Mouse (Mus musculus) bone marrow macrophage, adult 2 months (primary cell): ENCODE data around the gene Dntt. TPM values are rescaled to one million over a fixed set of nuclear protein-coding genes. Genes with fewer than 3 reads are reported as not detected.

Source experiments
- H3K27ac ChIP-seq: 2 replicates; pipeline ENCODE4 v1.5.1; 2012; ENCODE audit warnings: low read depth, low read length; ENCODE audit not compliant: insufficient read depth
- H3K4me1 ChIP-seq: 2 replicates; pipeline ENCODE4 v1.6.1; 2012; ENCODE audit warnings: low read length; ENCODE audit not compliant: control insufficient read depth, insufficient read depth
- H3K4me3 ChIP-seq: 2 replicates; pipeline ENCODE4 v1.5.1; 2012; ENCODE audit warnings: mild to moderate bottlenecking, low read length, moderate library complexity; ENCODE audit not compliant: insufficient read depth
- CTCF ChIP-seq: IDR thresholded peaks from 2 replicates; pipeline ENCODE4 v1.5.1; 2012; ENCODE audit warnings: low read depth, mild to moderate bottlenecking, low read length, moderate library complexity
- POLR2A ChIP-seq: IDR thresholded peaks from 2 replicates; pipeline ENCODE4 v1.6.1; 2012; ENCODE audit warnings: mild to moderate bottlenecking, low read depth, low read length, borderline replicate concordance
- polyA plus RNA-seq: library from polyadenylated mRNA; stranded (reverse); fragments of >200 nt; gene quantifications from 2 replicates; pipeline ENCODE4 v1.2.4, GENCODE M21; 2012; ENCODE audit not compliant: missing spikeins, insufficient read depth, insufficient read length

The Dntt gene
- polyA plus RNA-seq, 1 experiment = not detected

DNA sequence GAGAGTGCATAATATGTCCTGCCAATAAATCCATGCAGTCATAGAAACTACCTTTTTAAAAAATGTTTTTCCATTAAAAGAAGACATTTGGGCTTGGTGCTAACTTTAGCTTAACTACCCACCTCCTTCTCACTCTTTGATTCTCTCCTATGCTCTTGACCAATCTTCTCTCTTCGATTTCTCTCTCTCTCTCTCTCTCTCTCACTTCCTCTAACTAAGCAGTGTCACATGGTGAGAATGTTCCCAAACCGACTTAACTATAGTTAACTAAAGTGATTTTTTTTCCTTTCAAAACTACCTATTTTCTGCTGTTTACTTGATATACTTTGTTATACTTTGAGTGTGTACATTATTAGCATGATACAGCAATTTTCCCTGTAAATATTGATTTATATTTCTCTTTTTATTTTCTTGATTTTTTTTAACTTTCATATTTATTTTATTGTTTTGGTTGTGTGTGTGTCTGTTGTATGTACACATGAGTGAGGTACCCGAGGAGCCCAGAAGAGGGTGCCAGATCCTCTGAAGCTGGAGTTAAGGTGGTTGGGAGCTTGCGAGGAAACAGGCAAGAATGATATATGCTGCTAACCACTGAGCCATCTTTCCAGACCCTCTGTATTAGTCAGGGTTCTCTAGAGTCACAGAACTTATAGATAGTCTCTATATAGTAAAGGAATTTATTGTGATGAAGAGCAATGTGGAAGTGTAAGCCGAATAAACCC lies 20.2 kb upstream of the Dntt start:
- Histone ChIP-seq H3K4me3 (no peak overlapping the region), H3K4me1 (peaks cover 3% of the 10 kb centered on the region), H3K27ac (no peak overlapping the region)
- TF ChIP-seq POLR2A (no peak), CTCF (no peak)

DNA sequence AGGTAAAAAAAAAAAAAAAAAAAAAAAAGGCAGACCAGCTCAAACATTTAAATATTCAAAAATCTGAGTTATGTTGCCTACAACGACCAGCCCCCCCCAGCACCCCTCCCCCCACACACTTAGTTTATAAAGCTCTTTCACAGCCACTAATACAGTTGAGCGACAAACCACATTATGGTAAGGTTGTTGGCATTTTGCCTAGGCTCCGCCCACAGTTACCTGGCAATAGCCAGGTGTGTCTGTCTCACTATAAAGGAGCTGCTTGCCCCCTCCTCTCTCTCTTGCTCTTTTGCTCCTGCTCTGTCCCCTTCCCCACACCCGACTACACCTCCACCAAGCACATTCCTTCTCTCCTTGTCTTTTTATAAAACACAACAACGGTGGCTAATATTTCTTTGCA lies 17.4 kb upstream of the Dntt start:
- peaks cover 3% of the 10 kb centered on the region for H3K4me1 ChIP-seq
- H3K27ac ChIP-seq = no peak overlapping the region
- TF ChIP-seq POLR2A (no peak), CTCF (no peak)
- no peak overlapping the region for H3K4me3 ChIP-seq

DNA sequence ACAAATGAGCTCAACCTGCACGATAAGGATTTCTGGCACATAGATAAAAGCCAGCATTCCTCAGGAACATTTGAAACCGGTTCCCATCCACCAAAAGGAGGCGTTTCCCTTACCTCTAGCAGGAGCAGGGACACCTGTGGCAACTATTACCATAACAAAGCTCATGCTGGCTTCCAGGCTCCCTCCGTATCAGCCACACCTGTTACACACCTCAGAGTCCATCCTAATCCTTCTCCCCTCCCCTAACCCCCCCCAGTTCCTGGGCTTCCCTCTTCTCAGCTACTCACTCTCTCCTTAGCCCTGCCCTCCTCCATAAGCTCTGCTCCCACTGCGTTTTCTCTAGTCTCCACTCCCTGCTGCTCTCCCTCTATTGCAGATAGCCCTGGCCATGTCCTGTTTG lies 15.5 kb upstream of the Dntt start:
- H3K4me1 ChIP-seq = no peaks in the 10 kb centered on the region; the same call in 1 of the 2 replicates
- TF ChIP-seq CTCF = no peak
- H3K4me3 ChIP-seq = no peak overlapping the region
- H3K27ac ChIP-seq = no peak overlapping the region

DNA sequence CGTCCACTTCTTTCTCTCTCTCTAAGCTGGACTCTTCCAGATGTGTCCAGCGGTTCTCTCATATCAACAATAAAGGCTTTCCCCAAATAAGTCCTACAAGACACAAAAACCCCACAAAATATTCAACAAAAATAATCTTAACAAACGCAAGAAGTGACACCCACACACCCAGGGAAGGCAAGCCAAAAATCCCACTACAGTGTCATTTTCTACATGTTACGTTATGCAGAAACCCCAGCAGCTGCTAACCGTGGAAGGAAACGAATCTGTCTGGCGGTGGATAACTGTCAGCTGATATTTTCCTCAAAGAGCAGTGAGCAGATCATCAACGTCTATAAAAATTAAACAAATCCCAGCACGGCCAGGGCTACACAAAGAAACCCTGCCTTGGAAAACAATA lies 15.1 kb upstream of the Dntt start:
- H3K4me1 ChIP-seq = no peaks in the 10 kb centered on the region; the same call in 1 of the 2 replicates
- TF ChIP-seq CTCF (no peak), POLR2A (no peak)
- H3K27ac ChIP-seq = no peak overlapping the region
- H3K4me3 ChIP-seq = no peak overlapping the region

DNA sequence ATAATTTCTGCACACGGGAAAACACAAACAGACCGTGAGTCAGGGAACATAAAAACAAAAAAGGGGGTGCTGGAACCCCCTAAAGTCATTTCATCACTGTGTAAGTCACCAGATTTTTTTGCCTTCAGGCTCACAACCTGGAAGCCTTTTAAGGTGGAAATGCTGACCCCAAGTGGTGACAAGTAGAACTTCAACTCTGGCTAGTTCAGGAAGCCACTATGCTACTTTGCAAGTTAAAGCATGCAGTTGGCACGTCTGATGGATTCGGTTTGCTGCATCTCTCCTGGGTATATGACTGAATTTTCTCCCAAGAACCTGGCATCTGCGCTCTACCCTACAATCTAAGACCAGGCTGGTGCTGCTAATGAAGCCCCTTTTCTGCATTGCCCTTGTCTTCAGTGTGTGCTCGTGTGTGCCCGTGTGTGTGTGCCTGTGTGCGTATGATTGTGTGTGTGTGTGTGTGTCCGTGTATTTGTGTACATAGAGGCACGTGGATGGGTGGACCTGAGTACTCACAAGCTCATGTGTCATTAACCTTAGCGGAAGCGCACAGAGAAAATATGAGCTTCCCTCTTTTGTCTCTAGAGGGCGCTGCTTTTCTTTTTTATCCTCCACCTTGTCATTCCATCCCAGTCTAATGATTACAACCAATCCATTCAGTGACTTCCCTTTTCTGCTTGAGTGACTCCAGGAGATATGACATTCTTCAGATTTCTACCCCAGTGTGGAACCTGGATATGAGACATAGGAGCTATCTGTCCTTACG lies 12.9 kb upstream of the Dntt start:
- TF ChIP-seq POLR2A (no peak), CTCF (peak; percentile 62; the same call in 1 of the 2 replicates)
- H3K4me1 ChIP-seq = no peaks in the 10 kb centered on the region; the same call in 1 of the 2 replicates
- peak overlapping the region; percentile 48 for H3K27ac ChIP-seq
- H3K4me3 ChIP-seq = peak overlapping the region; percentile 46

DNA sequence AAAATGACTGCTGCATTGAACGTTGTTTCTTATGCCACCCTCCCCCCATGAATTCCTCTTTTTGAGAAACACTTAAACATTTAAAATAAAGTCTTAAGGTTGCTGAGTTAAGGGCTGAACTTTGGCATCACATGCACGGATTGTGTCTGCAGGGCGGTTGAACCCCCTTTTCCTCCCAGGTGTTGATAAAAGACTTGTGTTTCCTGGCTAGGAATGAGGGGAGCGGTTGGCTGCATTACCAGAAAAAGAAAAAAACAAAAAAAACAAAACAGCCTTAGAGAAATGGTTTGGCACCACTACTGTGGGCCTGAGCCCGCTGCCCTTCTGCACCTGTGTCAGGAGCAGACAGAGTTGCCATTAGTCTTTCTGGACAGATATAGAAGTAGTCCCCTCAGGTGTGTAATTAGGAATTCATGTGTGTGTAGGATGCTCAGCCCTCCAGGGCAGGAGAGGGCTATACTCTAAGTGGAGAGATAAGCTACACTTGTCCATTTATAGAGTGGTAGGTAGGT lies 9.9 kb upstream of the Dntt start:
- TF ChIP-seq POLR2A (no peak), CTCF (no peak)
- Histone ChIP-seq H3K4me3 (no peak overlapping the region), H3K4me1 (no peaks in the 10 kb centered on the region; the same call in 1 of the 2 replicates), H3K27ac (no peak overlapping the region)

DNA sequence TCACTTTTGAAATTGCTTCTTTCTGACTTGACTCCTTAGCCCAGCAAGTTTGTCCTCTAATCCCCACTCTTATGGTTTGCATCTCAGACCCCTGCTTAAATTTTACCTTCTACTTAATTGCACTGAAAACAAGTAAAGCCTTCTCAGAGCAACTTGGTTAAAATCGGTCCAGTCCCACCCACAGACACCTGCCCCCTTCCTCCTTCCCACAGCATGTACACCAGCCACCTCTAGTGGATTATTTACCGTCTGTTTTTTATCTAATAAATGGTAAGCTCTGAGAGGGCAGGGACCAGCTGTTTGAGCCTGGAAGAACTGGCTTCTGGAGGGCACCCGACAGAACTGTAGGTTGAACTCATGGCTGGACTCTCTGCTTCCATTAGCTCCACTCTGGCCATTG lies 8.5 kb upstream of the Dntt start:
- H3K27ac ChIP-seq = no peak overlapping the region
- H3K4me1 ChIP-seq = no peaks in the 10 kb centered on the region; the same call in 1 of the 2 replicates
- TF ChIP-seq POLR2A = no peak
- no peak for TF ChIP-seq CTCF
- no peak overlapping the region for H3K4me3 ChIP-seq

DNA sequence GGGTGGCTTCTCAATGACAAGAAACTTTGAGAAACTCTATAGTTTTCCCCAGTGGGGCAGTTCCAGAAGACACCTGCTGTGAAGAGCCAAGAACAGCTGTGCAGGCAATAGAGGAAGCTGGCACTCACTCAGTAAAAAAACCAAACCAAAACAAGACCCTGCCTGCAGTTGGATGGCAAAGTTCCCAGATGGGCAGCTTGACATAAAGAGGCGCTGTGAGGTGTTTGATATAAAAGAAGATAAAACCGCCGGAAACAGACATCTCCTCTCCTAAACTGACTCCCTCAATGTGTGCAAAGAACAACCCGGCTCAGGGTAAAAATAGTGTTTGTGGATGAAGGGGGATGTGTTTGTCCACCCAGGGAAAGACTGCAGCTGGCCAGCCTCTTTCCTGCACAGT lies 6.8 kb upstream of the Dntt start:
- Histone ChIP-seq H3K4me1 (0 out of 2 replicates have a peak, but pooled peaks cover 4% of the 10 kb centered on the region), H3K27ac (no peak overlapping the region), H3K4me3 (no peak overlapping the region)
- no peak for TF ChIP-seq CTCF
- no peak for TF ChIP-seq POLR2A

DNA sequence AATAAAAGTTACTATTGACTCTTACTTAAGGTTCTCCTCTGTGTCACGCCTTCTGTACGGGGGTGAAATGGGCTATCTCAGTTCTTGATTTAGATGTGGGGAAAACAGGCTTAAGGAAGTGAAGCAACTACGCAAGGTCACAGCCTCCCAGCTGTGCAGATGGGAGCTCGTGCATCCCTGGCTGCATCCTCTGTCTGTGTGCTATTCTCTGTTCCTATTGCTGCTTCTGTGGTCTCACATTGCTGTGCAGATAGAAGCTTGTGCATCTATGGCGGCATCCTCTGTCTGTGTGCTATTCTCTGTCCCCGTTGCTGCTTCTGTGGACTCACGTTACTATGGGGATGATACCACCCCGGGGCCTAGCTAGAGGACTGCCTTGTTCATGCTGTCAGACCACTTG lies 2.5 kb upstream of the Dntt start:
- 0 out of 2 replicates have a peak, but pooled peaks cover 6% of the 10 kb centered on the region for H3K4me1 ChIP-seq
- no peak overlapping the region for H3K27ac ChIP-seq
- no peak overlapping the region for H3K4me3 ChIP-seq
- TF ChIP-seq CTCF (no peak), POLR2A (no peak)

DNA sequence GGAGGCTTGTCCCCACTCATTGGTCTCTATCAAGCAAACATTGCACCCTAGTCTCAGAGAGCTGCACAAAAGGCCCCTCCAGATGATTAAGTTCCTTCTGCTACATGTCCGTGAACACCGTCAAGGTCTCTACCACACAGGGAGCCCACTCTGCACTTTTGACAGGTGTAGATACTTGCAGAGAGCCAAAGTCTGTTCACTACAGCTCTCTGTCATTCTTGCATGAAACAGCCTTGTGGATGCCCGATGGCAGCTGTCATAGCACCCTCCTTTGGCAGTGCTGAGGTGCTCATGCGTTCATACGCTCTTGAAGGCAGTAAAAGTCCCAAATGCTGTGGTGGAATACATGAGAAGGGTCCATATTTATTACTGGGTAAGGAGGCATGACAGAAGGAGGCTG lies 2.1 kb upstream of the Dntt start:
- no peak for TF ChIP-seq CTCF
- no peak for TF ChIP-seq POLR2A
- H3K4me3 ChIP-seq = no peak overlapping the region
- 0 out of 2 replicates have a peak, but pooled peaks cover 8% of the 10 kb centered on the region for H3K4me1 ChIP-seq
- H3K27ac ChIP-seq = no peak overlapping the region
